Mouse (Mus musculus): ENCODE results near the gene Fbxl19. TPM values are rescaled to one million over a fixed set of nuclear protein-coding genes. Genes with fewer than 3 reads are reported as not detected.

Fbxl19 gene
- total RNA-seq, 2 experiments from 2014 or later = 143 to 148 TPM

GRCm38 (mm10) chr7:127798591-127798990, 54.2 kb downstream of the Fbxl19 start:
- peak; percentile 64 for DNase-seq
- intact Hi-C loops (cut with DNase I) = no loop called here

GRCm38 (mm10) chr7:127799211-127799610, 54.9 kb downstream of the Fbxl19 start:
- intact Hi-C loops (cut with DNase I) = no loop called here
- DNase-seq = no peak

- intact Hi-C loops (cut with DNase I) = no loop called here
- no peak for DNase-seq
These were observed 55.4 kb downstream of the Fbxl19 start for GRCm38 (mm10) chr7:127799738-127800137.

GRCm38 (mm10) chr7:127800435-127801009, 56.2 kb downstream of the Fbxl19 start, which contains the start of gene Hsd3b7:
Gene Hsd3b7, plus strand, starts transcription at chr7:127800604.
- intact Hi-C loops (cut with DNase I) = no loop called here
- peak; percentile 95 for DNase-seq

DNA sequence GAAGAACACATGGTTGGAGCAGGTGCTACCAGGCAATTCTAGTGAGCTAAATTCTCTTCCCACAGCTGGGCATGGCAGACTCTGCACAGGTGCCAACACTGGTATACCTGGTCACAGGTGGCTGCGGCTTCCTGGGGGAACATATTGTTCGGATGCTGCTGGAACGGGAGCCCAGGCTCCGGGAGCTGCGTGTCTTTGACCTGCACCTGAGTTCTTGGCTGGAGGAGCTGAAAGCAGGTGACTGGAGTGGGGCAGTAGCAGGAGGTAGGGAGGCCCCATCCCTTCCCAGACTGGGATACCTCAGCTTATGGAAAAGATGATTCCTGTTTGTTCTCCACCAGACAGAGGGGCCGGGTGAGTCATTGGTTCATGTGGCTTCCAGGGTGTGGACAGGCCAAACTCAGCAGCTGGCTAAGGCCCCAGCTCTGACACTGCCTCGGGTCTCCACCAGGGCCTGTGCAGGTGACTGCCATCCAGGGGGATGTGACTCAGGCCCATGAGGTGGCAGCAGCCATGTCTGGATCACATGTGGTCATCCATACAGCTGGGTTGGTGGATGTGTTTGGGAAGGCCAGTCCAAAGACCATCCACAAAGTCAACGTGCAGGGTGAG, 56.8 kb downstream of the Fbxl19 start:
- intact Hi-C loops (cut with DNase I) = no loop called here
- DNase-seq = no peak

GRCm38 (mm10) chr7:127802313-127802712, 58.0 kb downstream of the Fbxl19 start:
- intact Hi-C loops (cut with DNase I) = no loop called here
- no peak for DNase-seq

- intact Hi-C loops (cut with DNase I) = no loop called here
These were observed 64.5 kb downstream of the Fbxl19 start for GRCm38 (mm10) chr7:127808821-127809220.

GRCm38 (mm10) chr7:127809846-127810245, 65.5 kb downstream of the Fbxl19 start:
- intact Hi-C loops (cut with DNase I) = no loop called here
- no peak for DNase-seq

More at GRCm38 (mm10) chr7:127808821-127809220, 64.5 kb downstream of the Fbxl19 start:
- DNase-seq = no peak

- intact Hi-C loops (cut with DNase I) = no loop called here
- no peak for DNase-seq
These were observed 66.3 kb downstream of the Fbxl19 start for GRCm38 (mm10) chr7:127810650-127811049.

- intact Hi-C loops (cut with DNase I) = no loop called here
- DNase-seq = no peak
These were observed 66.9 kb downstream of the Fbxl19 start for GRCm38 (mm10) chr7:127811240-127811639.

- intact Hi-C loops (cut with DNase I) = no loop called here
- no peak for DNase-seq
These were observed 67.9 kb downstream of the Fbxl19 start for GRCm38 (mm10) chr7:127812292-127812691.

DNA sequence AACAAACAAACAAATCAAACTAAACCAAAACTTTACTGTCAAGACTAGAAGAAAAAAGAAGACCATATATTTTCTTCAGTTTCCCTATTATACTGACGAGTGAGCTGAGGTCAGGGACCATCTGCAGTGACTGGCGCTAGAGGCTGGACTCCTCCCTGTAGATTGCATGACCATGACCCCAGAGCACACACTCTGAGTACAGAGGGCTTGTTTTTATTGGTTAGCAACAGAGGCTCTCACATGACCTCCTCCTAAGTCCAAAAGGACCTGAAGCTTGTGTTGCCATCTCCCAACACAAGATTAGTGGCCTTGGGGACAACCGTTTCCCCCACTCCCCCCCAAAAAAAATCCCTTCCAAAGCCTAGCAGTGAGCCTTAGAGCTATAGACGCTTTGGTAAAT, 69.5 kb downstream of the Fbxl19 start:
- intact Hi-C loops (cut with DNase I) = no loop called here
- DNase-seq = no peak

DNA sequence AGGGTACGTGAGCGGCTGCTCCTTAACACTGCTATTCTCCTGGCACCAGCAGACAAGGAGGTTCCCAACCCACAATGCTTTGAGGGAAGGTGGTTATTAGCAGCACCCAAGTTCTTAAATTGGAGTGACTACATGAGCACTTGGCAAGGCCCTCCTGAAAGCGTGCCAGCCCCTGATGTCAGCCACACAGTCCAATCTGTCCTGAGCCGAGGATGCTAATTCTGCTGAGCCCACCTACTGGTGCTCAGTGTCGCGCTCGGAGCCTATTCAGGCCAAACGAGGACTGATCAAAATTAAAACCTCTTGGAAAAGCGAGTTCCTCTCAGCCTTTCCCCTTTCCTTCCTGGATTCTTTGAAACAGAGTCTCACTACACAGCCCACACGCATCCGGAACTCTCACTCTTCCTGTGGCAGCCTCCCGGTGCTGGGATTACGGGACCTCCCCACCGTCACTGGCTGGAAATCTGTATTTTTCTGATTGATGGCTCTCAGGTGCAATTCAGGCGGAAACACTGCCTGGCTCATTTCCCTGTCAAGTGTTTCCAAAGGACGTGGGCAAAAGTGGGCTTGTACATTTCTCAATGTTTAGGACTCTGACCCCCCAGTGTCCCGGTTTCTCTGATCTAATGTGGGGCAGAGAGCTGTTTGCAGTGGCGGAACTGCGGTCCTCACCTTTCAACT, 70.0 kb downstream of the Fbxl19 start:
- intact Hi-C loops (cut with DNase I) = no loop called here
- DNase-seq = peak; percentile 84

- no peak for DNase-seq
- intact Hi-C loops (cut with DNase I) = no loop called here
These were observed 70.8 kb downstream of the Fbxl19 start for GRCm38 (mm10) chr7:127815116-127815665.

- DNase-seq = peak; percentile 43
- intact Hi-C loops (cut with DNase I) = no loop called here
These were observed 71.8 kb downstream of the Fbxl19 start for GRCm38 (mm10) chr7:127815954-127816821.

DNA sequence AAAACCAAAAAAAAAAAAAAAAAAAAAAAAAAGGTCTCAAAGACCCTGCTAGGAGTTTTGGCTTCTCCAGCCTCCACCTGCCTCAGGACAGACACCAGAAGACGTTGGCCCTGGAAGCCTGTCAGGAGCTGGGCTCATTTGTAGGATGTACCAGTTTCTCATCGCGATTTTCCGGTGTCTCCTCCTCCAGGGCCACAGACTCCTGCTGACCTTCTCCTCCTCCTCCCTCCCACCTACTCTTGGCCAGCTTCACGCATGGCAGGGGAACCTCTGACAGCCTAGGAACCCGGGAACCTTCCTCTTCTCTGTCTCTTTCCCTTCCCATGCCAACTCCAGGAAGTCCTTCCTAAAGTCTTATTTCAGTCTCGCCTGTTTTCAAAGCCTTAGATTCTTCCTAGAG, 72.7 kb downstream of the Fbxl19 start:
- intact Hi-C loops (cut with DNase I) = no loop called here
- DNase-seq = no peak

DNA sequence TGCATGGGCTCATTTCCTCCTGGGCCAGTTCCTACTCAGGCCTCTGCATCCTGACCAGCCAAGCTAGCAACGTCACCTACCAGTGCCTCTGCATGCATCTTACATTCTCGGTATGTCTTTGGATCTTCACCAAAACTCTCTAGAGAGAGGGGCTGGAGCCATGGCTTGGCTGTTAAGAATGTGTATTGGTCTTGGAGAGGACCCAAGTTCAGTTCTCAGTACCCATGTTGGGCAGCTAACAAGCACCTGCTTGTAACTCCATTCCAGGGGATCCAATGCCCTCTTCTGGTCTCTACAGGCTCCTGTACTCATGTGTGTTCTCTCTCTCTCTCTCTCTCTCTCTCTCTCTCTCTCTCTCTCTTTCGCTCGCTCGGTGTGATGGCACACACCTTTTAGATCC, 73.4 kb downstream of the Fbxl19 start:
- DNase-seq = no peak
- intact Hi-C loops (cut with DNase I) = no loop called here
